Mouse (Mus musculus) megakaryocyte, adult 5-6 weeks (primary cell): ENCODE data around the gene Pear1. TPM values are rescaled to one million over a fixed set of nuclear protein-coding genes. Genes with fewer than 3 reads are reported as not detected.

ENCODE experiments used
- ATAC-seq: 2 replicates; pipeline ENCODE4 v1.8.0; 2016; ENCODE audit warnings: mild to moderate bottlenecking, inconsistent platforms; ENCODE audit not compliant: poor library complexity, severe bottlenecking
- total RNA-seq, 2 experiments: library from RNA; stranded (forward) in 1 of 2; stranded (reverse) in 1 of 2; fragments of 153-499, 151-499 nt in 1 of 2; fragments of 221-1000, 200-1000 nt in 1 of 2; gene quantifications; 2 replicates each; pipeline versions ENCODE4 v1.2.3 to v1.2.4; 2015 to 2017

The Pear1 gene
- total RNA-seq, 2 experiments from 2014 or later, result 0.77 to 1.9 TPM

DNA sequence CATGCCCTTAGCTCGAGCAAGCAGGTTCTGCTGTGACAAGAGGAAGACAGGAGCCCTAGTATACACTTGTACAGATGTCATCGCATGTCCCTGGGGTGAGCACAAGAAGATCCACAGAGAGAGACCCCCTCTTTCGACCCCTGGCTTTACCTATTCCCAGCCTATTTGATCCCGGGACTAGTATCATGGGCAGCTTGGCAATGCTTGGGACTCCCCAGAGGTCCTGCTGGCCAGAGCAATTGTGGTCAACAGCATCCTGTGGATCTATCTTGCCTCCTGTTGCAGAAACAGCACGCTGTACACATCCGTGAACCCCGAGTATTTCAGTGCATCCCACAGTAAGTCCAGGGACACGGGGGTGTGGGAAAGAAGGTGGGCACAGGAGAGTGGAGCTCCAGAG is 12.8 kb downstream of the Pear1 start:
- ATAC-seq, result no peak

DNA sequence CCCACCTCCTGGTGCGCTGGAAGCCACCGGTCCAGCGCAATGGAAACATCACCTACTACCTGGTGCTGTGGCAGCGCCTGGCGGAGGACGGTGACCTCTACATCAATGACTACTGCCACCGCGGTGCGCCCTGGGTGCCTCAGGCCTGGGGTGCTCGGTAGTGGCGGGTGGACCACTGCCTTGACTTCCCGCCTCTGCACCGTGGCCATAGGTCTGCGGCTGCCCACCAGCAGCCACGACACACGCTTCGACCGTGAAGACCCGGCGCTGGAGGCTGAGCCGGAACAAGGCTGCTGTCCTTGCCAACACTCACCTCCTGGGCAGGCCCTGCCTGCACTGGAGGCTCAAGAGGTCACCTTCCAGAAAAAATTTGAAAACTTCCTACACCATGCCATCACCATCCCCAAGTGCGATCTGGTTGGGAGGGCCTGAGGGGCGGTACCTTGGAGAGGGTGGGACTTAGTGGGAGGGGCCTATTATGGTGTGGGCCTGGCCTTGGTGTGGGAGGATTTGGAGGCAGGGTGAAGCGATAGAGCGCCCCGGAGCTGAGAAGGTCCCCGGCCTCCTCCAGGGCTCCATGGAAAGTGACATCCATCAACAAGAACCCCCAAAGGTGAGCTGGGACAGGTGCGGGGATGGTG is 14.7 kb downstream of the Pear1 start:
- no peak for ATAC-seq

DNA sequence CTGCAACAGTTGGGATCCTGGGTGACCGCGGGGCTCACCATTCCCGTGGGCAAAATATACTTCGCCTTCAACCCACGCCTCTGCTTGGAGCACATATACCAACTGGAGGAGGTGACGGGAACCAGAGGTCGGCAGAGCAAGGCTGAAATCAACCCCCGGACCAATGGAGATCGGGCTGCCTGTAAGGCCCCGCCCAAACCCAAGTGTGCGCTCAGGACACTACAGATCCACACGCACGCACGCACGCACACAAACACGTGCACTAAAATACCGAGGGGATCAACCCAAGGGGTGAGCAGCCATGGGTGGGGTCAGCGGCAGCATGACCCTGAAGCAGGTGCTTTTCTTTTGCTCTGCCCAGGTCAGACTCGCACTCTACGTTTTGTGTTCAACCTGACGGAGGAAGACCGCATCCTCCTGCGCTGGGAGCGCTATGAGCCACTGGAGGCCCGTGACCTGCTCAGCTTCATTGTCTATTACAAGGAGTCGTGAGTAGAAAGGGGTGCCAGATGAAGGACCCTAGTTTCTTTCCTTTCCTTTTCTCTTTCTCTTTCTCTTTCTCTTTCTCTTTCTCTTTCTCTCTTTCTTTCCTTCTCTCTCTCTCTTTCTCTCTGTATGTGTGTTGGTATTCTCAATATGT is 19.9 kb downstream of the Pear1 start:
- ATAC-seq, result peak; percentile 47; the same call in 1 of the 2 replicates

DNA sequence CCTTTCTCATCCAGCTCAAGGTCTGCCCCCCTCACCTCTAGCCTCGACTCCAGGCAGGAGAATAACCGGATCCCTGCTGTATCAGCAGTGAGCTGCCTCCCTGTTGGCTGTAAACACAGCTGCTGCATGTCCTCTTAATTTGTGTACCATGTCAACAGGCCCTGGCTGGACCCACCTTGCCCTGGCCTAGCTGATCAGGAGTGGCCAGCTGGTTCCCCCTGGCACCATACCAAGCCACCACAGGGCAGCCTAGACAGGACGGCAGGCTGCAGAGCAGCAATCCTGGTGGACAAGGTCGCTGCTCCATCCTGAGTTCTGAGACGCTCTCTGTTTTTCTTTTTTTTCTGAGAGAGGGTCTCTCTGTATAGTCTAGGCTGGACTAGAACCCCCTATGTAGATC is 22.4 kb downstream of the Pear1 start:
- ATAC-seq, result no peak

DNA sequence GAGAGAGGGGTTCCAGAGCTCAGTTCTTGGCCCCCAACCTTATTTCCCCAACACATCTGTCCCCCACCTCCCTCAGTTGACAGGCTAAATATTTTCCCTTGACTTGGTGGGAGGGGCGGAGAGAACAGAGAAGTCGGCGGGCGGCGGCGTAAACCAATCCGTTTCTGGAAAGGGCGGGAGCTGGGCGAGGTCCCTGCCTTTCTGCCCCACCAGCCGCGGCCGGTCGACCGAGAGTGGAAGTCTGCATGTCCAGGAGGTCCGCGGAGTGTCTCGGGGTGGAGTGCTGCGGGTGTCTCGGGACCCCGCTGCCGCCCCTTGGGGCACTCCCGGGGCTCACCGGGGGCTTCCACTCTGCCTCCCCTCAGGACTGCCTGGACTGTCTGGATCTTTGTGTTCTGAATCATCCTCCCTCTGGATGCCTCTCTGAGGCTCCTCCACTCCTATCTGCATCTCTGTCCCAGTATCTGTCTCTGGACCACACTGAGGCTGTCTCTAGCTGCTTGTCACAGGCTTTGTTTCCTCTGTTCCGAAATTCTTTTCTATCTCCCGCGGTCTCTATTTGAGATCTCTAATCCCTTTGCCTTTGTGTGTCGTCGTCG is 27.3 kb downstream of the Pear1 start, which contains the start of gene Insrr:
Gene Insrr, plus strand, starts transcription at position 216 of the 599 bp plus-strand sequence.
- peak; percentile 27; the same call in 1 of the 2 replicates for ATAC-seq

DNA sequence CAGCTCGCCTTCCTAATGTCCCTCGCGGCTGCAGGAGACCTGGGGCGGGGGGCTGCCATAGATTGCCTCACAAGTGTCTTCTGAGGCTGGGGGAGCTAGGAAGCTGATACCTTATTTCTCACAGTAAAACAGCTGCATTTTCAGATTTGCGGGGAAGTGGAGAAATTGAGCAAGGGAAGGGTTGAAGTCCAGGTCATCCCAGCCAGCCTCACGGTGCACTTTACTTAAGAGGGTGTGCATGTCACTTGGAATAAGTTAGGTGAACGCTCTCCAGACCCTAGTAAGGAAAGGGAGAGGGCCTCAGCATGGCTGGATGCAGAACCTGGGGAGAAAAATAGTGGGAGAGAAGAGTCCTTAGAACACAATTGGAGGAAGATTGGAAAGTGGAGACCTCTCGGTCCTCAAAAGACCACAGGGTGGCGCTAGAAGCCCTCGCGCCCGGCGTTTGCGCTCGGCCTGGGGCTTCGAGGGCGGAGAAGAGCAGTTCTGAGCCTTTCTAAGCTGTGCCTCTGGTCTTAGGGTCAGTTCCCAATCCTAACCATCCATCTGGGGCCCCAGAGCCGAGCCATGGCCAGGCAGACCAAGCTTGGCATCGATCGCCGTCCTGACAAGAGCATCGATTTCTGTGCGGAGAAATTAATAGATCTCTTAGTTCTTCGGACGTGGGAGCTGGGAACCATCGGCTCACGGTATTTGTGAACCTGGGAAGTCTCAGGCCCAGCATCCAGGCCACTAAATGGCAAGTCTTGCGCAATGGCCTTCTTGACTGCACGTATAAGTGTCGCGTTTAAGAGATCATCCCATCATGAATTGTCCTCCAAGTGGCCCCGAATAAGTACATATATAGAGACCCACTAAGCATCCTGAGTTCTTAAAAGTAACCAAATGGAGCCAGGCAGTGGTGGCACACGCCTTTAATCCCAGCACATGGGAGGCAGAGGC is 28.5 kb downstream of the Pear1 start:
- ATAC-seq, result peak; percentile 43; the same call in 1 of the 2 replicates

DNA sequence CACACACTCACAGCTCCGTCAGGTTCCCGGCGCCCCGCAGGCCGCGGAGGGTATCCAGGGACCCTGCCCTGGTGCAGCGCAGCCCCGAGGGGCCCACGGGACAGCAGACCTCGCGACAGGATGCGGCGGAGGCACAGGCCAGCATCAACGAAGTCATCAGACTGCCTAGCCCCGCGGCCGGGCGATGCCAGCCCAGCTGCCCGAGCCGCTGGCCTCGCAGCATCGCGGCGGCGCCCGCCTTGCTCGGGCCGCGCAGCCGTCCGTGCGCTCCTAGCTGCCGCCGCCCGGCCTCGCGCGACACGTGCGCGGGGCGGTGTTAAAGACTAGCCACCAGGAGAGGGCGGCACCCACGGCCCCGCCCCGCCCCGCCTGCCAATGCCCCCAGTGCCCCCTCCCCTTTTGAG is 29.2 kb downstream of the Pear1 start, which contains the start of gene Ntrk1:
Gene Ntrk1, minus strand, starts transcription at position 241 of the 404 bp plus-strand sequence.
- no peak for ATAC-seq

DNA sequence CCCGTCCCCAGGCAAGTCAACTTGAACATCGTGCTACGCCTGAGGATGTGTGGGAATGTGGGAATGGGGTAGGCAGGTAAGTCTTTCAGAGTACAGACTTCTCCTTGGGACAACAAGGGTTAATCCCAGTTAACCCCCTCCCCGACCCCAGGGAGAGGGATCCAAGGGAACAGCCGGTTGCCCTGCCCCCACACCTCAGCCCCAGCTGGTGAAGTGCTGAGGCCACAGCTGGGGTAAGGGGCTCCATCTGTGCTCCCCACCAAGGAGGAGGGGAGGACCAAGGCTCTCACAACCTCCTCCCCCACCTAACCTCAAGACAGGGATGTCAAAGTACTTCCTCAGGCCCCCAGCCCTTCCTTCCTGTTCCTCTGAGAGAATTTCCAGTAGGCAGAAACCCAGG is 34.3 kb downstream of the Pear1 start:
- no peak for ATAC-seq

DNA sequence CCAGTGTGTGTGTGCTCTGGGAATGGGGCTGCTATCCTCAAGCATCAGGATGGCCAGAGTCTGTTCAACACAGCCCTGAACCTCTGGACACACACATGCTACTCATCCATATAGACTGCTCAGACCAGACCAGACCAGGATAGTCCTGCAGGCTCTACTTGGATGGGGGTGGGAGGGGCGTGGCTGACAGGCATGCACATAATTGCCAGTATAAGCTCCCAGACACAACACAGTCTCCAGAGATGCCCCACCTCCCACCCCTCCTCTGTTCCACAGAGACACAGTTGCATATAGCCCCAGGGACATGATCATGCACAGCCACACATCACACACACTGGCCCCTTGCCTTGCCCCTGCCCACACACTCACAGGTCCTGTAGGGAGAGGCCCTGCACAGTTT is 34.9 kb downstream of the Pear1 start:
- no peak for ATAC-seq

DNA sequence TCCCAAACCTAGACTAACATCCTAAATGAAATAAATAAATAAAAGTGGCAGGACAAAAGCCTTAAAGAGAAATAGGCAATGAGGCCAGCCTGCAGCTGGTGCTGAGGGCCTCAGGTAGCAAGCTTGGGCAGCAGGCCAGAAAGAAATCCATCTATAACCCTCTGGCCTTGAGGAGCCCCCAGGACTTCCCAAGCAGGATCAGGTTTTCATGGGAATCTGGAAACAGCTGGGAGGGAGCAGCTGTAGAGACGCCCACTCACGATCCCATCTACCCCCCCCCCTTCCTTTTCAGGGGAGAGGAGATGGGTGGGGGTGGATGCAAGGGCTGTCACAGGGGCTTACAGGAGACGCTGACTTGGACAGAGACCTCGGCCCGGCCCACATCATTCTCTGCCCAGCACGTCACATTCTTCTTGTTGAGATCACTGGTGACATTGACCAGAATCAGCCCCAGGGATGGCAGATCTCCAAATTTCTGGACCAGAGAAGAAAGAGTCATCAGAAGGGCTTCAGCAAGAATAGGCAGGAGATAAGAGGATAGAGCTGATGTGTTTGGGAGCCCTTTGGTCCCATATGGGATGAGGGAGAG is 38.4 kb downstream of the Pear1 start:
- no peak for ATAC-seq

DNA sequence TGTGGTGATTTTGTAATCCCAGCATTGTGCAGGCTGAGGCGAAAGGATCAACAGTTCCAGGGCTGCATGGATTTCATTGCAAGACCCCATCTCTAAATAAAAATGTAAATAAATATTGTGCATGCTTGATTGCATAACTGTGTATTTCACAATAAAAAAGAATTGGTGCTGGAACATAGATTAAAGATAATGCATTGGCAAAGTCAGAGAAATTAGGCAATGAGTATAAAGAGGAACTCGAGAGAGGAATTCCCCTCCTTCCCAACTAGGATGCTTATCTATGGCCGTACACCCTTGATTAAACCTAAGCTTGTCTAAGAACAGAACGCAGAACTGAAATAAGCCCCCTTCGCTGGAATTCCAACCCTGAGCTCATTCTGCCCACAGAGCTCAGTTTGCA is 39.0 kb downstream of the Pear1 start:
- no peak for ATAC-seq

DNA sequence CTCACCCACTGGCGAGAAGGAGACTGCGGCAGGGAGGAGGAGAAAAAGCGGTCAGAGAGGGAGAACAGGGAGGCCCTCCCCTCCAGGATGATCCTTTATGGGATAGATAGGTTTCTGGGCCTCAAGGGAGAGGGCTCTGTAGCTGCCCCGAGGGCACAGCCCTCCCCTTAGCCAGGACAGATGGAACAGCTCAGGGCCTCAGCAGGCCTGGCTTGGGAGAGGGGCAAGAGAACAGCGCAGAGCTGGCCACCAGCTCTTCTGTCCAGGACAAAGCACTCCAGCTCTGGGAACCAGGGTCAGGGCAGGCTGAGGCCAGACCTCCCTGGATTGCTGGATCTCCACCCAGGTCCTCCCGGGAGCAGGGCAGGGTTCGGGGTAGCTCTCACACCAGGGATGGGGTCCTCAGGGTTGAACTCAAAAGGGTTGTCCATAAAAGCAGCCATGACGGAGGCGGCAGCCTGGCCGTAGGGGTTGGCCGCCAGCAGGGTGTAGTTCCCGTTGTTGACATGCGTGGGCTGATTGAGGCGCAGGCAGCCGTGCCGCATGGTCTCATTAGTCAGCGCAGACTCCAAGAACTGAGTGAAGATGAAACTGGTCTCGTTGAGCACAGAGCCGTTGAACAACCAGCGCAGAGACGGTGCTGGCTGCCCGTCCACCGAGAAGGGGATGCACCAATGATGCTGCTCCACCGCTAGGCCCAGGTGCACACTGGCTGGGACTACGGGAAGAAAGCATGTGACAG is 40.7 kb downstream of the Pear1 start:
- ATAC-seq, result no peak

DNA sequence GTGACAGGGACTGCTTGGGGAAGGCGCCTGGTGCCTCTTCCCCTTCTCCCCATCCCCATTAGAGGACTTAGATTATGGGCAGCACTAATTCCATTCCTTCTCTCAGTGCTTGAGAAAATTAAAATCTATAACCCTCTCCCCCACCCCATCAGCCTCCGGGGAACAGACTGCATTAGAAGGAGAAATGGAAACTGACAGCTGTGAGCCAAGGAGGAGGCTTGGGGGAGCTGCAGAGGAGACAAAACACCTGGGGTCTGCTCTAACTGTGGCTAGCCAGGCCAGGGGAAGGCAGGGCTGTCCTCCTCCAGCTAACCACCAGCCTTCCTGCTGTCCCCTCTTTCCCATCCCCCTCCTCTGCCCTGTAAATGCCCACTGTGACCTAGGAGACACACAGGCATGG is 45.0 kb downstream of the Pear1 start:
- no peak for ATAC-seq

DNA sequence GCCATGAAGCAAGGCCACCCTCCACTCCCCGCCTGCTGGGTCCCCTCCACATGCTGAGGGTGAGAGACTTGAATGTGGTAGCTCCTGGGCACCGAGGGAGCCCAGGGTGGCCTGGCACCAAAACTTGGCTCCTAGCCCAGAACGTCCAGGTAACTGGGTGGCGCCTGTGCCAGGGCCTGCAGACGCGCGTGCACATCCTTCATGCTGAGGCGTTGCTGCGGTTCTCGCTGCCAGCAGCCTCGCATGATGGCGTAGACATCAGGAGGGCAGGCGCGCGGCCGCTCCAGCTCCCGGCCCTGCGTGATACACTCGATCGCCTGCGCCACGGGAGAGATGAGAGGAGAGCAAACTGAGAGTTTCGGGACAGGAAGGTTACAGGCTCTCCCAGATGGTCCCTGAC is 45.8 kb downstream of the Pear1 start:
- no peak for ATAC-seq

DNA sequence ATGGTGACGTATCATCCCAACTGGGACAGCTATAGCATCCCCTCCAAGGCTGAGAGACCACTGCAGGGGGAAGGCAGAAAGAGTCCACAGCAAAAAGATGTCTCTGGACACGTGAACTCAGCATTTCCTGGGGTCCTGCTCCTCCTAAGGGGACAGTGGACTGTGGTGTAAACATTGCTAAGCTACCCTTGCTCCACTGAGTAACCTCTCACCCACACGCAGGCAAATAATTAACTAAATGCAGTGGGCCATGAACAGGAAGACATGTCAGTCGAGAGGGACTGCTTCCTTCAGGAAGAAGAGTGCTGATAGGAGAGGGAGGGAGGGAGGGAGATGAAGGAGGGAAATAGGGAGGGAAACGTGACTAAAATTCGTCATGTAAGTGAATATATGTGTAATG is 53.0 kb downstream of the Pear1 start:
- no peak for ATAC-seq

DNA sequence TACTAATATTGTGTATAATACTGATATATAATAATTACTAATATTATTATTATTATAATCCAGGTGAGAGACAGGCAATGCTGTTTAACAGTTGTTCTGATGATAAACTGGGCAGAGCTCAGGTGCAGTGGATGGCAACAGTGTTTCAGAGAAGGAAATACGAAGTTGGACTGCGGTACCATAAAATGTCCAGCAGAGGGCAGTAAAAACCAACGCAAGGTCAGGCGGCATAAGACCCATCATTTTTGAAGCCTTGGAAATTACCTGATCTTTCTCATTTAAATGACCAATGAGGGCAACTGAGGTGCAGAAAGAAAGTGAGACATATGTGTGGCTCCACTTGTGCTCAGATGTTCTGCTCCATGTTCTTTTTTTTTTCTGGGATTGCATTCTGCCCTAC is 53.8 kb downstream of the Pear1 start:
- peak; percentile 61 for ATAC-seq

DNA sequence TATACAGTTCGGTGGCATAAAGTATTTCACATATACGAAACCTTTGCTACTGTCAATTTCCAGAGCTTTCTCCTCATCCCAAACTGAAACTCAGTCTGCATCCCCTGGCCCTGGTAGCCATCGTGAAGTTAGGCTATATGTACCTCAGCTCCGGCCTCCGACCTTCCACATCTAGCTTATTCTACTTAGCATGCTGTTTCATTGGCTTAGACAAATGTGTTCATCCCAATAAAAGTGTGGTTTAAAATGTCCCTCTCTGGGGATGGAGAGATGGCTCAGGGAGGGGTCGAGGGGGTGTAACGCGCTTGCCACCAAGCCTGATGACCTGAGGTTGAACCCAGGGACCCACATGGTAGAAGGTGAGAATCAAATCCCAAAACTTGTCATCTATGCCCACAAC is 54.6 kb downstream of the Pear1 start:
- ATAC-seq, result no peak

DNA sequence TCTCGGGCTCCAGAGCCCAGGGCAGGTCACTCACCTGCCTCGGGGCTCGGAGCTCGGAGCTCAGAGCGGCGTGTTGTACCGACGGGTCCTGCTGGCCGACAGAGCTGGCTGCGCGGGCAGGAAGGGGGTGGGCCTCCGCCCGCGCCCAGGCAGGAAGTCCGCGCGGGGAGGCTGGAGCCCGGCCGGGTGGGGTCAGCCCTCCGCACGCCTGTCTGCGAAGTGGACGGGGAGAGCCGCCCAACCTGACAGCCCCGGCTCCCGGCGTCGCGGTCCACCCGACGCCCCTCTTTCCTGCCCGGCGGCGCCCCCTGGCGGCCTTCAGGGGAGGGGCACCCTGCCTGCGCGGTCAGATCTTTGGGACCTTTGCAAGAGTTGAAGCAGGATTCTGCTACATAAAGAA is 55.3 kb downstream of the Pear1 start:
- ATAC-seq, result peak; percentile 80

DNA sequence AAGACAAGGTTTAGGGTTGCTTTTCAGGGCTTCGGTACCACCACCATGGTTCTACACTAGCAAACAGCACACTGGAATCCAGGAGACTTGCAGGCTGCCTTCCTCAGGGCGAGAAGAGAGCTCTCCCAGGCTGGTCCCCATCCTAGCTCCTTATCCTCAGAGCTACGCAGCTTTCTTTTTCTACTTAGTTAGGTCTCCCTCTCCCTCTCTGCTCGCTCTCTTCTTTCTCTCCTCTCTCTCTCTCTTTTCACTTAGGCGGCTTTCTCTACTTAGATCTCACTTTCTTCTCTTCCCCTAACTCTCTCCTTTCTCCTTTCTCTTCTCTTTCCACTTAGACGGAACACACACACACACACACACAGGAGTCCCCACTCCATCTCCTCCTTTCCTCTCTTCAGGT is 55.7 kb downstream of the Pear1 start:
- ATAC-seq, result no peak

DNA sequence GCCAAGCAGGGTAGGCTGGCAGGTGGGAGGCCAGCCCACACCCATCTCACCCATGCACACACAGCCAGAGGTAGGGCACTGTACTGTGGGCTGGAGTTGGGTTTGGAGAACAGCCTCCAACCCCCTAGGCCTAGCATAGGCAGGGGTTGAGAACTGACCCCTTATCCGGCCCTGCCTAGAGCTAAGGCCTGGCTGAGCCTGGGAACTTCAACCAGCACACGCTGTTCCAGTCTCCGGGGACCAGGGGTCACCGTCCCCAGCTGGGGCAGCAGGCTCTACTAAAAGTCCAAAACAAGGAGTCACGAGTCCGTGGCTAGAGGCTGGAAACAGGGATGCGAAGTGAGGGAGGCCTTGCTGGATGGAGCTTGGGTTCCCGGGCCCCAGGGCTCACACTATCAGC is 56.3 kb downstream of the Pear1 start:
- no peak for ATAC-seq
